Mouse (Mus musculus) megakaryocyte, embryonic 14.5 days (primary cell): ENCODE measurements around the gene Etnk1.

Experiments used
- FLI1 ChIP-seq: IDR thresholded peaks from 2 replicates; pipeline ENCODE4 v1.6.1; 2012; ENCODE audit warnings: low read length, inconsistent platforms, mixed read lengths
- GATA1 ChIP-seq: IDR thresholded peaks from 3 replicates; pipeline ENCODE4 v1.6.1; 2012; ENCODE audit warnings: mixed read lengths, low read length, inconsistent platforms, borderline replicate concordance

DNA sequence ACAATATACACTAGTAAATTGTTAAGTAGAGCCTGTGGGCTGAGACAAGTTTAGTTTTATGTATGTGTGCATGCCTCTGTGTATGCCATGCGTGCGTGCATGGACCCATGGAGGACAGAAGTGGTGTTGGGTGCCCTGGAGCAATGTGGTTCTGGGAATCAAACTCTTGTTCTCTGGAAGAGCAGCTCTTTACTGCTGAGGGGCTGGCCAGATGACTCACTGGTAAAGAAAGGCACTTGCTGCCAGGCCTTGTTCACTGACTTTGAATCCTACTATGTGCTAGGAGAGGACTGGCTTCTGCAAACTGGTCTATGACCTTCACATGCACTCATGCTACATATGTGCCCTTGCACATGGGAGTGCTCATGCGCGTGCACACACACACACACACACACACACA lies 7.2 kb downstream of the Etnk1 start:
- no peak for TF ChIP-seq FLI1
- no peak for TF ChIP-seq GATA1
